Mouse (Mus musculus): Measurements from ENCODE around the gene Nr1h3.

Nr1h3 gene

DNA sequence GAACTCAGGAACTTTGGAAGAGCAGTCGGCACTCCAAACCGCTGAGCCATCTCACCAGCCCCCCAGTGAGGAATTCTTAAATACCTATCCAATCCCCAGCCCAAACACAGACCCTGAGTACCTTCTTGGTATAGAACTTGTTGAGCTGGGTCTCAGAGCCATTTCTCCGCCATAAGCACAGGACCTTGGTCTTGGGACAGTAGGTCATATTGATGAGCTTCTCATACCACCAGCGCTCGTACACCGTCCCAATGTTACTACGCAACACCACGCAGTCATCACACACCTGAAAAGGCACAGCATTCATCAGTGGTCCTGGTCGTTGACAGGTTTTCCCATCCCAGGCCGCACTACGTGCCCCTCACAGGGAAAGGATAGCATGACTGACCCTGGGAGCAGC is 59.2 kb downstream of the Nr1h3 start:
- no peak for DNase-seq (ENCODE audit: extremely low read depth, low read depth, low spot score)

DNA sequence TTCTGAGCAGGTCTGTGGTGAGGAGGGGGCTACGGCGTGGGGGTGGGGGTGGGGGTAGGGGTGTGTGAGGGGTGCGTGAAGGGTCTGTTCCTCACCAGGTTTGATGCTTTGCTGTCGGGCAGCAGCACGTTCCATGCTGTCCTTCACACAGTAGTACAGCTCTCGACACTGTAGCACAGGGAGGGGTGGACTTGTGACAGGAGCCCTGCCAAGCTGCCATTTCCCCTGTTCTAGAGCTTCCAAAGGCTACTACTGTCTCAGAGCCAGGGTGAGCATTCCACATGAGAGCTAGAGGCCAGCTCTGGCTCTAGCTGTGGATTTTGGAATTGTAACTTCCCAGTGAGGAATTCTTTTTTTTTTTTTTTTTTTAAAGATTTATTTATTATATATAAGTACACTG is 59.7 kb downstream of the Nr1h3 start:
- no peak for DNase-seq (ENCODE audit: extremely low read depth, low read depth, low spot score)

DNA sequence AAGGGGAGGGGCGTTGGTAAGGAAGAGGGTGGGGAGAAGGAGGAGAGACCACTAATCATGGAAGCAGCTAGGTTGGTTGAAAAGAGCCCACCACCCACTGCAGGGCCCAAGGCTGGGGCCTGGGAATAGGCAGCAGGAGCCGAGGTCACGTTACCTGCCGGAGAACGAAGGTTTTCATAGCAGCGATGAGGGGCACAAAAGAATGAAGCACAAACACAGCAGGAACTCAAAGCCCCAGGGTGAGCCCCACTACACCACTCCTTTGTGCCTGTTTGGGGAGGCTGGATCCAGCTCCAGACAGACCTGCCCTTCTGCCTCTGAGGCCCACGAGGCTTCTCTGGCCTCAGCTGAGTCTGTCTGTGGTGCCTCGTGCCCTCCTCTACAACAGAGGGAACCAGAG is 62.9 kb downstream of the Nr1h3 start:
- no peak for DNase-seq (ENCODE audit: extremely low read depth, low read depth, low spot score)

DNA sequence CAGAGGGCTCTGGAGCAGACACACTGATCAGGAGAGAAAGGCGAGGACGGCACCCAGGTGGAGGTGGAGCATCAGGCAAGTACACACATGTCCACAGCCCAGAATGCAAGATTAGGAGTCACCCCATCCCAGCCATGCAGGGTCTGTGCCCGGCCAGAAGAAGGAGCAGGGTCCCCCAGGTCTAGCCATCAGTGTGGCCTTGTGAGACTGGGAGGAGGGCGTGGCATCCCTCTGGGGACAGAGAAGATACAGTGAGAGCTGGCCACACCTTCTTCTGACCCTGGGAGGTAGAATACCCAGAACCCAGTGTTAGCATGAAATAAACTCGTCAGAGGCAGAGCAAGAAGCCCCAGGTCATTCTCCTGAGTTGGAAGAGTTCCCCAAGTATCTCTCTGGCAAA is 63.3 kb downstream of the Nr1h3 start:
- no peak for DNase-seq (ENCODE audit: extremely low read depth, low read depth, low spot score)

DNA sequence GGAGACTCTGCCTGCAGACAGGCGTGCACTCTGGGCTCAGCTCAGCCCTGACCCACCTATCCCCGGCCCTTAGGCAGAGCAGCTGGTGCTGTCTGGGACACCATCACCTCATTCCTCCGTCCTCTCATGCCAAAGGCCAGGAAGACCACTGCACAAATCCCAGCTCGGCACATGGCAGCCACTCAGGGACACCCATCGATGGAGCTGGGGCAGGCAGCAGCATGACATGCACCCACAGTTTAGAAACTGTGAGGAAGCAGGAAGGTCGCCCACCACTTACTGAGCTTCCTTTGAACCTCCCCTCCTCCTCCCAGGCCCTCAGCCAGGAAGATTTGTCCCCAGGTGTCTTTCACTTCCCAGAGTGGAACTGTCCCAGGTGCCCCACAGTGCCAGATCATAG is 65.2 kb downstream of the Nr1h3 start:
- DNase-seq (ENCODE audit: extremely low read depth, low read depth, low spot score) = no peak

DNA sequence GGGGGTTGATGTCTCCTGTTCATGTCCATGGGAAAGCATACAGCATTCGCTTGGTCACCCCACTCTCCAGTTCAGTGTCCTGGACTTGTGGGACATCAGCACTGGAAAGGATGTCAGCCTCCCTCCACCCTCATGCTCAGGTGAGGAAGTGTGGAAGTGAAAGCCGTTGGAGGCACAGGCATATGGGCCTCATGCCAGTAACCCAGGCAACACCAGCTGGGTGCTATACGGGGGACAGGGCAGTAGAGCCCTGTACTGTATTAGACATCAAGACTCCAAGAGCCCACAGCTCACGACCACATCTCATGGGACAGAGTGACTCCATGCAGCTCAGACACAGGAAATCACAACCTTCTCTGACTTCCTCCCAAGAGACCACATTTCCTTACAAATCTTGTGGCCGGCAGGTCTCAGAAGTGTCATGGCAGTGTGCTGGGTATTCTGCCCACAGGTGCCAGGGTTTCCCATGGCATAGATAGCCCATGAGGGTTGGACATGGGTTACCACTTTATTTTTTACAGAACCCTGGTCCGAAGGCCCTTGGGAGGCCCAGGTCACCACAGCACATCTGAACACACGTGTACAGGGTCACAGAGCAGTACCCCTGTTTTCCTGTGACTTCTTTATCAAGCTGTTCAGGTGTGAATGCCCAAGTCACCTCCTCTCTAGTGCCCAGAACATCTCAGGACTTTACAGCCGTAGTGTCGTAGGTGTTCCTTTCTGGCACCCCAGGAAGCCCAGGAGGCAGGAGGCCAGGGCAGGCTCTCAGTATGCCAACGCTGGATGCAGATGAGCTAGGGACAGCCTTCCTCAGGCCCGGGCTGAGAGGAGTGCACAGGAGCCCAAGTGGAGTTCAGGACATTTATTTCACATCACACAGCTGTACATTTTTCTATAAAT is 65.9 kb downstream of the Nr1h3 start:
- DNase-seq (ENCODE audit: extremely low read depth, low read depth, low spot score) = no peak

All from fat pad, adult 2 months (tissue).